Mouse (Mus musculus) ovary, postnatal 14 days (tissue): ENCODE measurements around the gene Npc2.

Experiments used
- DNase-seq: peaks from one replicate; pipeline ENCODE4 v3.0.0; 2022; ENCODE audit warnings: low spot score

The Npc2 gene

DNA sequence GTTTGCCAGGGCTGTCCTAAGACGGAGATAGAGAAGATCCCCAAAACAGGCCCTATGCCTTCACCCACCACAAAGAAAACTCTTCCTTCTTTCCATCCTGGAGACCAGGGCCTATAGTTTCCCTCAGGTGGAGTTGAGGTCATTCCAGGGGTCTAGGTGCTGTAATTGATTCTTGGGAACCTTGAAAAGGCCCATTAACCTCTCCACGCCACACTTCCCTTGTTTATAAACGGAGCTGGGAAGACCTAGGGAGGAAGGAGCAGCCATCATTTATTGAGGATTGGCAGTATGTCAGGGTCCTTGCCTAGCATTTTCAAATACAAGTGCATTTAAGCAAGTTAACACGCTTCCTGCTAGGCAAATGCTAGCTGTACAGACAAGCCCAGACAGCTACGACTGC lies 45.5 kb downstream of the Npc2 start:
- DNase-seq, result no peak

DNA sequence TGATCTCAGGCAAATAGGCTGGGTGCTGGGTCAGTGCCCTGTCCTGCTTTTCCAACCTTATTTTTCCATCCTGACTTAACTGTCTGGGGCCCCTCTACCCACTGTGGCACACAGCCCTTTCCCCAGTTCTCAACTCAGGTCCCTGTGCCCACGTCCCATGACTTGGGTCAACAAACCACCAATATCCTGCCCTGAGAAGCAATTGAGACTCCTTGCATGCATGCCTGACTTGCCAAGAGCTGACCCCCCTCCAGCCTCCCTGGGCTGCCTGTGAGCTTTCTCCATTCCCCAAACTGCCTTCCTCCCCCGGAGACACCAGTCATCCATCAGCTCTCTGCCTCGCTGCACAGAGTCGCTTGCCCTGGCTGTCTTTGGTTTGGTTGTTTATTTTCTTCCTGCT lies 46.0 kb downstream of the Npc2 start:
- DNase-seq, result no peak

DNA sequence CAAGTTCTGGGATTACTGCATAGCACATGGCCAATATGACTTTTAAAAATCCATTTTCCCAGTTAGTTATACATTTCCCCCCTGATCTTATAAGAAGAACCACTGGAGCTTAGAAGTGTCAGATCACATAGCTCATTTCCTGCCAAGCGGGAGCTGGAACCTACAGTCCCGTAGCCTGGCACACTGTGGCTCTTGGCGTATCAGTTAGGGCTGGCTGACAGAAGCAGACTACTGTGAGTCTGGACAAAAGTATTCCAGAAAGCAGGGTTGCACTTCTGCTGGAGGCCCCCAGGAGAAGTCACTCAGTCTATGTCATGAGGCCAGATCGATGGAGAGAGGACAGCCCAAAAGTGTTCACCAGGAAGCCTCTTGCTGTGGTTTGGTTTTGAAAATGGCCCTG lies 46.6 kb downstream of the Npc2 start:
- DNase-seq, result no peak

DNA sequence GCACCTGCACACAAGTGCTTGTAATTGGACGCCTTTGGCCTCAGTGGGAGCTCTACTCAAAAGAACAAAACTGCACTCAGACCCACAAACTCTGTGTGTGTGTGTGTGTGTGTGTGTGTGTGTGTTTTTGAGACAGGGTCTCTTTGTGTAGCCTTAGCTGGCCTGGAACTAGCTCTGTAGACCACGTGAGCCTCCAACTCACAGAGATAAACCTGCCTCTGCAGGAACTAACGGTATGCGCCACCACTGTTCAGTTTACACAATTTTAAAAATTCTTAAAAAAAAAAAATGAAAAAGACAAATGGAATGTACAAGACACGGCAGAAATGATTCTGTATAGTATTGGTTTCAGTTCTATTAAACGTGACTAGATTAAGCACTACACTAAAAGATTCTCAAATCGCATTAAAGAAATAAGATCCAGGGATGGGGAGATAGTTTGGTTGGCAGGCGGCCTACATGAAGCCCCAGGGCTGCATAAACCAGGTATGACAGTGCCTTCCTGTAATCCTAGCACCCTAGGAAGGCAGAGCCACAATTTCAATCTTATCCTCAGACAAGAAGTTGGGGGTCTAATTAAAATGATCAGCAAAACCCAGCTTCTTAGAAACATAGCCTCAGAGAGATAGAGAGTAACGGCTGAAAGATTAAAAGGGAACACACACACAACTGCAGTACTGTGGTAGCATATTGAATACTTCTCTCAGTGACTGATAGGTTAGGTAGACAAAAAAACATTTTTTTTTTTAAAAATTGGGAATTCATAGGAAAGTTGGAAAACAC lies 54.3 kb downstream of the Npc2 start:
- DNase-seq, result no peak

DNA sequence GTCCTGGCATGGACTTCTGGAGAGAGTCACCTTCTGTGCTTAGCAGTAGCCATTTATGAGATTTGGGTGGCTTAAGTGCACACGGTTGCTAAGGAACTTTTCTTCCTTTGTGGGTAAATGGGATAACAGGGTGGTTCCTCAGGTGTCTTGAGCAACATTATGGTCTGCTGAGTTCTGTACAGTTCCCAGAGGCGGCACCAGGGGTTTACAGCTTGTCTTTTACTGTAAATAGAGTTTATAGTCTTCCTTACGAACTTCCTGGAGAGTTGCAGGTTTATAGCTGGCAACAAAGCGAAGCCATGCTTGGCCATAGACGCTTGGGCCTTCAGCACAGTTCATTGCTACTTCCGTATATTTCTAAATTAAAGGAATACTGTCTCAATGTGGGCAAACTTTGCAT lies 58.4 kb downstream of the Npc2 start:
- no peak for DNase-seq

DNA sequence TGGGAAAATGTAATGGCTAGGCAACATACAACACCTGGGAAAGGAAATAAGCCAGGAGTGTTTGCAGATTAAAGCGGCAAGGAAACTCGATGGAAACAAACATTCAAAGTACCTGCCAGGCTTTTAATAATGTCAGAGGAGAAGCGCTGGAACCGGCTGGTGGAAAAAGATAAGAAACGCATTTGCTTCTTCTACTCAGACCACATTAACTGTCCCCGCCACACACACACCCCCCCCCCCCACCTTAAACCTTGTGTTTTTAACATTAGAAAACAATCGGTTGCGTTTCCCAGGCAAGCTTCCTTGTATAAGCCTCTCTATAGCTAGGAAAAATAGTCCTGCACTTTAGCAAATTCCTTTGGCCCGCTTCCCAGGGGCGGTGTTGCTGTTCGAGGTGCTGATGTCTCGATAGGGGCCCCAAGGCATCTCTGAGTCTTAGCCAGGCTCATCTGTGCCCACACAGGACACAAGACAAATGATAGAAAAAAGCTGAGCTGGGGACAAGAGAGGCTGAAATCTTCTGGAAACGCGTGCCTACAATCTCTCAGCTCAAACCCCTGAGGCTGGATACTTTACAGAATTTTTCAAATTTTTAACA lies 63.0 kb downstream of the Npc2 start:
- peak; percentile 44 for DNase-seq

DNA sequence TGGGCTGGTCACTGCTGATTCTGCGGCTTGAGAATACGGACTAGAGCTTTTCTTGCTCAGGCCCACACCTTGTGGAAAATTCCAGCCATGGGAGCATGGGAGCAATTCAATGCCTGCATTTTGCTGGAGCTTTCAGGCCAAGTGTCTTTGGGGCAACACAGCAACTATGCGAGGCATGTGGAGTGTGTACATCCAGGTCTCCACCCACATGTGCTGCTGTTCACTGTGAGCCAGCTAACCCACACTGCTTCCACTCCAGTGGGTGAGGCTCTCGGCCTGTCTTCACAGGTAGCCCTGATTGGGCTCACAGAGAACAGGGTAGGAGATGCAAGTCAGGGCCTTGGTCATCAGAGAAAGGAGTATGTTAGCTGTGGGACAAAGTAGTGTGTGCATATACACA lies 65.1 kb downstream of the Npc2 start:
- no peak for DNase-seq

DNA sequence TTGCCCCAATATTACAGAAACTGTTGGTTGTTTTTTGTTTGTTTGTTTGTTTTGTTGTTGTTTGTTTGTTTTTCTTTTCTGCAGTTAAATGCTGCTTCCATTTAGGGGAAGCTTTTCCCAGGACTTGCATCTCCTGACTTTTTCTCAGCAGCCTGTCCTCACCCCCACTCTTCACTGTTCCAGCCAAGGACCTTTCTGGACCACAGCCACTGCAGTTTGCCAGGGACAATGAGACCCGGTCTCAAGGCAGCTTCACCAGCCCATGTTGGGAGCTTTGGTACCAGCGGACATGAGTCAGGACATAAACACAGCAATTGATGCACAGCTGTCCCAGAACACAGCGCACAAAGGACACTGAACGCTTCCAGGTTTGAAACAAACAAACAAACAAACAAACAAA lies 66.1 kb downstream of the Npc2 start:
- no peak for DNase-seq
